8 mouse cellular contexts compared by ENCODE assay signal in genomic region chr10:116534278-116534677, GRCm38 (mm10). TPM values are rescaled to one million over a fixed set of nuclear protein-coding genes. Genes with fewer than 3 reads are reported as not detected.
A peak's percentile ranks its signal among the peaks of the same experiment; 100 is the strongest.
DNase-seq lines count a peak whose midpoint lies in the region; ATAC-seq lines count a peak whose summit lies in the region.

No protein-coding gene starts in this region.

- no peaks in the 10 kb centered on the region for H3K36me3 ChIP-seq in forebrain, embryonic 14.5 days (ENCODE audit: control insufficient read depth, insufficient read depth, low read length)

- no peak overlapping the region; the same call in 1 of the 2 replicates for H3K27ac ChIP-seq in forebrain, embryonic 14.5 days (ENCODE audit: low read depth, low read length)

- no peaks in the 10 kb centered on the region for H3K9me3 ChIP-seq in forebrain, embryonic 14.5 days (replicated peaks; ENCODE audit: control insufficient read depth, low read length)

- WGBS in forebrain, embryonic 14.5 days, result 4% methylated on average over 3 of the region's 3 CpGs

- H3K27me3 ChIP-seq in forebrain, embryonic 14.5 days (replicated peaks; ENCODE audit: control insufficient read depth, insufficient read depth, low read length), result no peaks in the 10 kb centered on the region

- H3K4me3 ChIP-seq in forebrain, embryonic 14.5 days (ENCODE audit: low read depth, low read length), result no peak overlapping the region

- ATAC-seq in forebrain, embryonic 14.5 days, result peak; percentile 55; the same call in 1 of the 2 replicates

- peaks cover 8% of the 10 kb centered on the region; the same call in 1 of the 2 replicates for H3K4me1 ChIP-seq in forebrain, embryonic 14.5 days (ENCODE audit: control insufficient read depth, insufficient read depth, low read length)

- no peak overlapping the region; the same call in 1 of the 2 replicates for H3K9ac ChIP-seq in forebrain, embryonic 14.5 days (ENCODE audit: low read length)

- no peak overlapping the region for H3K4me2 ChIP-seq in forebrain, embryonic 14.5 days (ENCODE audit: low read length)

- DNase-seq in embryo, embryonic 10 days (ENCODE audit: low spot score), result peak; percentile 18
- DNase-seq in embryo, embryonic 9.5 days (ENCODE audit: extremely low spot score), result no peak
- peak; percentile 43 for DNase-seq in MN1 (ENCODE audit: low spot score)
- DNase-seq in forebrain, embryonic 14.5 days (ENCODE audit: low spot score), result peak; percentile 55
- peak; percentile 41 for DNase-seq in mesoderm, embryonic 11.5 days (ENCODE audit: low read depth, low spot score)
- no peak for DNase-seq in thymus, postnatal 14 days
- DNase-seq in left cerebral cortex, adult 11 months (ENCODE audit: low spot score), result no peak
- DNase-seq in cerebellum, postnatal 25 days, result no peak

RNA-seq across cellular contexts. Expression of gene Cnot2, which starts 47.0 kb away (rescaled TPM):
- 127 and 148 TPM in 2 replicates for polyA plus RNA-seq in forebrain, embryonic 14.5 days (2014; fragmentation: Nextera tagmentation; extraction: Ambion mirVana)

Comparison
In these comparisons a context has a peak if more than half of its experiments do, and no peak if none do; other contexts are left out.
1. DNase-seq: peak in embryo, embryonic 10 days (single experiment), MN1 (single experiment), forebrain, embryonic 14.5 days (single experiment) and mesoderm, embryonic 11.5 days (single experiment); none in embryo, embryonic 9.5 days (single experiment), thymus, postnatal 14 days (single experiment), left cerebral cortex, adult 11 months (single experiment) and cerebellum, postnatal 25 days (0 of 2).